Mouse (Mus musculus) ES-Bruce4 (cell line): Measurements from ENCODE around the gene Smarca4. TPM values are rescaled to one million over a fixed set of nuclear protein-coding genes. Genes with fewer than 3 reads are reported as not detected.

Experiments used
- H3K27ac ChIP-seq: 2 replicates; pipeline ENCODE4 v1.5.1; 2012; ENCODE audit warnings: low read length, inconsistent platforms; ENCODE audit not compliant: insufficient read depth
- H3K27me3 ChIP-seq: 2 replicates; pipeline ENCODE4 v1.6.1; 2012; ENCODE audit warnings: mild to moderate bottlenecking, low read length, inconsistent platforms; ENCODE audit not compliant: control insufficient read depth, poor library complexity, insufficient read depth, severe bottlenecking
- H3K36me3 ChIP-seq: 2 replicates; pipeline ENCODE4 v1.6.1; 2012; ENCODE audit warnings: inconsistent platforms, mild to moderate bottlenecking, low read length, moderate library complexity; ENCODE audit not compliant: control insufficient read depth, poor library complexity, insufficient read depth, severe bottlenecking
- H3K4me1 ChIP-seq: one replicate; pipeline ENCODE4 v1.8.1; 2011; ENCODE audit warnings: low read length; ENCODE audit not compliant: control insufficient read depth, insufficient read depth
- H3K4me3 ChIP-seq: 2 replicates; pipeline ENCODE4 v1.5.1; 2011; ENCODE audit warnings: low read depth, mild to moderate bottlenecking, low read length
- H3K9ac ChIP-seq: 2 replicates; pipeline ENCODE4 v1.6.1; 2012; ENCODE audit warnings: low read depth, mild to moderate bottlenecking, inconsistent platforms; ENCODE audit not compliant: poor library complexity, severe bottlenecking
- H3K9me3 ChIP-seq: replicated peaks from 2 replicates; pipeline ENCODE4 v1.6.1; 2012; ENCODE audit warnings: mild to moderate bottlenecking, low read length, inconsistent platforms; ENCODE audit not compliant: control insufficient read depth, poor library complexity, insufficient read depth, severe bottlenecking
- CTCF ChIP-seq: IDR thresholded peaks from one replicate; pipeline ENCODE4 v1.8.1; 2011; ENCODE audit warnings: low read depth, low read length
- EP300 ChIP-seq: IDR thresholded peaks from 2 replicates; pipeline ENCODE4 v1.6.1; 2011; ENCODE audit warnings: low read depth, low read length; ENCODE audit not compliant: insufficient read depth
- POLR2A ChIP-seq: IDR thresholded peaks from one replicate; pipeline ENCODE4 v1.8.1; 2011; ENCODE audit warnings: low read length; ENCODE audit not compliant: insufficient read depth
- polyA plus RNA-seq: library from polyadenylated mRNA; stranded (reverse); fragments of >200 nt; gene quantifications from 2 replicates; pipeline ENCODE4 v1.2.4, GENCODE M21; 2011; ENCODE audit warnings: low read depth; ENCODE audit not compliant: missing spikeins, insufficient read depth, insufficient read length

The Smarca4 gene
- polyA plus RNA-seq, 1 experiment, result 100.0 TPM

- Histone ChIP-seq H3K9me3 (no peaks in the 10 kb centered on the region), H3K4me1 (no peaks in the 10 kb centered on the region)
- TF ChIP-seq POLR2A (no peak), EP300 (no peak), CTCF (no peak)
Measured at GRCm38 (mm10) chr9:21620229-21620628, 4.3 kb downstream of the Smarca4 start.

GRCm38 (mm10) chr9:21622676-21623075, 6.7 kb downstream of the Smarca4 start:
- Histone ChIP-seq H3K36me3 (no peaks in the 10 kb centered on the region), H3K27me3 (no peaks in the 10 kb centered on the region)

More at GRCm38 (mm10) chr9:21620229-21620628, 4.3 kb downstream of the Smarca4 start:
- H3K27me3 ChIP-seq, result no peaks in the 10 kb centered on the region
- no peaks in the 10 kb centered on the region for H3K36me3 ChIP-seq
- no peak overlapping the region for H3K27ac ChIP-seq
- H3K9ac ChIP-seq, result no peak overlapping the region
- H3K4me3 ChIP-seq, result no peak overlapping the region

GRCm38 (mm10) chr9:21625342-21626339, 9.7 kb downstream of the Smarca4 start:
- H3K4me1 ChIP-seq, result no peaks in the 10 kb centered on the region
- no peak overlapping the region for H3K27ac ChIP-seq
- no peak overlapping the region for H3K4me3 ChIP-seq
- no peaks in the 10 kb centered on the region for H3K9me3 ChIP-seq
- TF ChIP-seq POLR2A (no peak), CTCF (no peak), EP300 (no peak)
- no peaks in the 10 kb centered on the region for H3K27me3 ChIP-seq
- no peak overlapping the region for H3K9ac ChIP-seq
- H3K36me3 ChIP-seq, result no peaks in the 10 kb centered on the region

More at GRCm38 (mm10) chr9:21622676-21623075, 6.7 kb downstream of the Smarca4 start:
- Histone ChIP-seq H3K9ac (no peak overlapping the region), H3K4me1 (no peaks in the 10 kb centered on the region), H3K9me3 (no peaks in the 10 kb centered on the region), H3K4me3 (no peak overlapping the region), H3K27ac (no peak overlapping the region)
- TF ChIP-seq CTCF, result no peak
- no peak for TF ChIP-seq POLR2A
- no peak for TF ChIP-seq EP300

- H3K27me3 ChIP-seq, result no peaks in the 10 kb centered on the region
- H3K9ac ChIP-seq, result no peak overlapping the region
- TF ChIP-seq EP300 (no peak), POLR2A (no peak), CTCF (no peak)
- no peak overlapping the region for H3K4me3 ChIP-seq
- no peaks in the 10 kb centered on the region for H3K4me1 ChIP-seq
- no peak overlapping the region for H3K27ac ChIP-seq
- no peaks in the 10 kb centered on the region for H3K36me3 ChIP-seq
- H3K9me3 ChIP-seq, result no peaks in the 10 kb centered on the region
Measured at GRCm38 (mm10) chr9:21626571-21626970, 10.6 kb downstream of the Smarca4 start.

- Histone ChIP-seq H3K27me3 (no peaks in the 10 kb centered on the region), H3K9ac (no peak overlapping the region), H3K36me3 (no peaks in the 10 kb centered on the region), H3K27ac (no peak overlapping the region), H3K4me3 (no peak overlapping the region), H3K4me1 (no peaks in the 10 kb centered on the region), H3K9me3 (no peaks in the 10 kb centered on the region)
- no peak for TF ChIP-seq EP300
Measured at GRCm38 (mm10) chr9:21627145-21627795, 11.3 kb downstream of the Smarca4 start.

GRCm38 (mm10) chr9:21630673-21631072, 14.7 kb downstream of the Smarca4 start:
- Histone ChIP-seq H3K27me3 (no peaks in the 10 kb centered on the region), H3K9me3 (no peaks in the 10 kb centered on the region), H3K4me1 (no peaks in the 10 kb centered on the region), H3K9ac (no peak overlapping the region), H3K4me3 (no peak overlapping the region), H3K36me3 (peaks cover 7% of the 10 kb centered on the region; the same call in 1 of the 2 replicates), H3K27ac (no peak overlapping the region)
- no peak for TF ChIP-seq POLR2A
- peak; percentile 25 for TF ChIP-seq CTCF
